Mouse (Mus musculus) liver, embryonic 14.5 days (tissue): ENCODE measurements at regions not wholly inside any gene's neighbourhood (a gene's known extent, or its start where the extent isn't known, plus 50 kb on each side); places are given as distances from the start of the nearest gene placed in this dataset.

Experiments
- CTCF ChIP-seq: IDR thresholded peaks from 2 replicates; pipeline ENCODE4 v1.5.1; 2016; ENCODE audit warnings: antibody characterized with exemption, low read depth, control low read depth
- EP300 ChIP-seq: IDR thresholded peaks from 2 replicates; pipeline ENCODE4 v1.6.1; 2016; ENCODE audit warnings: antibody characterized with exemption, low read depth

DNA sequence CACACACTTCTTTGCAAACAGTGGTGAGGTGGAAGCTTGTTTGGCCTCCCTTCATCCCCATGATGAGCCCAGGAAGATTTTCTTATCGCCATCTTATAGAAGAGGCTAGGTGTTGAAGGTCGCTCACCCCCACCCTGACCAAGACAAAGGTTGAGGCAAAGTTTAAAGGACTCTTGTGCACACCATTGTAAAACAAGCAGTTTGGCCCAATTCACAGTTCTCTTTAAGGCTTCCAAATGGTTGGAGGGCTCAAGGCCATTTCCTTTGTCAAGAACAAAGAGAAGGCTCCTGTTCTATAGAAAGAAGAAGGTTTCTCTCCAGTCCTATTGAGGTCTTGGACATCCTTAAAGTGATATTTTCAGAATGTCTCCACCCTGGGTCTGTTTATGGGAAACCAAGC, 67.8 kb upstream of the Dhx15 start:
- no peak for TF ChIP-seq CTCF
- TF ChIP-seq EP300 = no peak
